Mouse (Mus musculus) hindbrain, embryonic 11.5 days (tissue): ENCODE results near the gene D17H6S53E. TPM values are rescaled to one million over a fixed set of nuclear protein-coding genes. Genes with fewer than 3 reads are reported as not detected.

Experiments
- ATAC-seq: fragments of 200-750 bp; cut with Nextera tagmentation; 2 replicates; pipeline ENCODE4 v1.8.0; 2017; ENCODE audit warnings: mild to moderate bottlenecking, moderate TSS enrichment, moderate library complexity; ENCODE audit not compliant: low FRiP score
- DNase-seq: peaks from one replicate; pipeline ENCODE4 v3.0.0-alpha.2; 2015; ENCODE audit warnings: low spot score
- H3K27ac ChIP-seq: fragments of 300-500 bp; sonication (generic); 2 replicates; pipeline ENCODE4 v1.5.1; 2014; ENCODE audit warnings: mild to moderate bottlenecking, low read depth, low read length
- H3K27me3 ChIP-seq: fragments of 300-500 bp; sonication (generic); 2 replicates; pipeline ENCODE4 v1.6.1; 2014; ENCODE audit warnings: mild to moderate bottlenecking, low read length, moderate library complexity, mixed read lengths; ENCODE audit not compliant: control insufficient read depth, insufficient read depth
- H3K36me3 ChIP-seq: fragments of 300-500 bp; sonication (generic); 2 replicates; pipeline ENCODE4 v1.6.1; 2014; ENCODE audit warnings: mild to moderate bottlenecking, low read length, moderate library complexity, mixed read lengths; ENCODE audit not compliant: control insufficient read depth, insufficient read depth
- H3K4me1 ChIP-seq: fragments of 300-500 bp; sonication (generic); replicated peaks from 2 replicates; pipeline ENCODE4 v1.6.1; 2014; ENCODE audit warnings: low read length, mixed read lengths; ENCODE audit not compliant: control insufficient read depth, insufficient read depth
- H3K4me2 ChIP-seq: fragments of 300-500 bp; sonication (generic); replicated peaks from 2 replicates; pipeline ENCODE4 v1.6.1; 2014; ENCODE audit warnings: mild to moderate bottlenecking, low read depth, low read length
- H3K4me3 ChIP-seq: fragments of 300-500 bp; sonication (generic); 2 replicates; pipeline ENCODE4 v1.5.1; 2014; ENCODE audit warnings: low read depth, low read length
- H3K9ac ChIP-seq: fragments of 300-500 bp; sonication (generic); 2 replicates; pipeline ENCODE4 v1.6.1; 2014; ENCODE audit warnings: low read depth, low read length
- H3K9me3 ChIP-seq: fragments of 300-500 bp; sonication (generic); 2 replicates; pipeline ENCODE4 v1.6.1; 2016; ENCODE audit warnings: low read length; ENCODE audit not compliant: control insufficient read depth
- WGBS: fragments of 180-500 bp; shearing (Covaris S2); extraction: QIAGEN DNeasy Blood & Tissue Kit; methylation state at CpG from one replicate; pipeline ENCODE4 v1.1.7; 2014; 5-methylcytosine and 5-hydroxymethylcytosine counted together
- polyA plus RNA-seq: library from polyadenylated mRNA; unstranded; fragments of >200 nt; fragmentation: Nextera tagmentation; extraction: Ambion mirVana; gene quantifications from 2 replicates; pipeline ENCODE4 v1.2.1, GENCODE M21; 2014

Gene D17H6S53E
- polyA plus RNA-seq = 8.4 and 9.2 TPM in 2 replicates

GRCm38 (mm10) chr17:35126206-35126611, at the start of gene D17H6S53E:
Gene D17H6S53E (plus strand): TSS chr17:35126373.
- ATAC-seq = peak; percentile 54; the same call in 1 of the 2 replicates
- peak within 1 kb of the TSS; percentile 90 for H3K9ac ChIP-seq
- H3K9me3 ChIP-seq = no peaks in the 10 kb centered on the region
- 0 out of 2 replicates have a peak, but pooled peaks cover 2% of the 10 kb centered on the region for H3K4me1 ChIP-seq
- H3K4me2 ChIP-seq = peak within 1 kb of the TSS; percentile 82
- peak; percentile 75 for DNase-seq
- H3K27me3 ChIP-seq = no peaks in the 10 kb centered on the region
- no peaks in the 10 kb centered on the region for H3K36me3 ChIP-seq
- peak within 1 kb of the TSS; percentile 75 for H3K27ac ChIP-seq
- peak within 1 kb of the TSS; percentile 60 for H3K4me3 ChIP-seq
- under 1% methylated on average over 36 of the region's 36 CpGs for WGBS

DNA sequence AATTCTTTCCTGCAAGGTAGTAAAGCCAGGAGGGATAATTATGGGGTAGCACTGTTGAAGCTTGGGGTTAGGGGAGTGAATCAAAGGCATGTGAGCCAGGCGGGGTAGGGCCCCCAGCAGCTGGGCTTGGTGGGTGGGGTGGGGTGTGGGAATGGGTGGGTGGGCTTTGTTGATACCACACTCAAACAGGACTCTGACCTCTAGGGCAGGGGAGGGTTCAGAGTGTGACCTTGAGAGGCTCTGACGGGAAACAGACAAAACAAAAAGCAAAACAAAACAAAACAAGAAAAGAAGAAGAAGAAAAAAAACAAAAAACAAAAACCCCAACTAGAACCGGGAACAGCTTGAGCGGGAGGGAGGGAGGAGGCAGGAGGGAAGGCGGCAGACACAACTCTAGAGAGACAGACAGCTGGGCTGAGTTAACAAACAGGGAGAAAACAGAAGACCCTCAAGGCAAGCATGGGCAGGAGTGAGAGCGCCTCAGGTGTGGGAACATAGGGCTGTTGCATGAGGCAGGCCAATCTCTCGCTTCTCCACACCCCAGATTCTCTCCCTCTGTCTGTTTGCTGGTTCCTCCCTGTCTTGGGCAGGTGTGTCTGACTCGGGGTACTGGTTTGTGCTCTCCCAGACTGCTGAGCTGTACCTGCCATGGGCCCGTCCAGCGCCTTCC, 49.5 kb upstream of the D17H6S53E start, which contains the start of gene Ly6g6e:
Ly6g6e (plus strand) TSS at position 396 of the 670 bp plus-strand sequence.
- Histone ChIP-seq H3K9me3 (no peaks in the 10 kb centered on the region), H3K4me2 (peak within 1 kb of the TSS; percentile 26), H3K27ac (no peak within 1 kb of the TSS), H3K9ac (peak within 1 kb of the TSS; percentile 25), H3K36me3 (no peaks in the 10 kb centered on the region), H3K27me3 (no peaks in the 10 kb centered on the region), H3K4me1 (0 out of 2 replicates have a peak, but pooled peaks cover 7% of the 10 kb centered on the region), H3K4me3 (no peak within 1 kb of the TSS; the same call in 1 of the 2 replicates)
- DNase-seq (no peak), ATAC-seq (no peak)
- WGBS = 30% methylated on average over 10 of the region's 10 CpGs

DNA sequence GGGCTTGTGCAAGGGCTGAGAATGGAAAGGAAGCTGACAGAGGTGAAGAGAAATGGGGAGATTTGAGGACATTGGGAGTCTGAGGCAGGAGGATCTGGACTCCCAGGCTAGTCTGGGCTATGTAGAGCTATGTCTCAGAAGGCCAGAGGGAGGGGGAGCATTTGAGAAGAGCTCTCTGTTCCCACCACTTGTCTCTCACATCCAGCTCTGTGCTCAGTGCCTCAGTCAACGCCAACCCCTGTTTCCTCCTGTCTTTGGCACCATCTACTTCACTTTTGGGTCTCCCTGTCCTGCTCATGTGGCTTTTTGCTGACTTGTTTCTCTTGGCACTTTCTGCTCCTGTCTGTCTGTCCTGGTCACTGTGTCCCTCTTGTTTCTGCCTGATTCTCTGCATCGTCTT, 48.9 kb upstream of the D17H6S53E start:
- 0 out of 2 replicates have a peak, but pooled peaks cover 7% of the 10 kb centered on the region for H3K4me1 ChIP-seq
- peak; percentile 22 for DNase-seq
- H3K36me3 ChIP-seq = no peaks in the 10 kb centered on the region
- peak overlapping the region; percentile 25 for H3K9ac ChIP-seq
- no peak overlapping the region for H3K27ac ChIP-seq
- H3K27me3 ChIP-seq = no peaks in the 10 kb centered on the region
- H3K4me2 ChIP-seq = peak overlapping the region; percentile 26
- H3K9me3 ChIP-seq = no peaks in the 10 kb centered on the region
- 37% methylated on average over 2 of the region's 2 CpGs for WGBS
- no peak for ATAC-seq
- H3K4me3 ChIP-seq = no peak overlapping the region; the same call in 1 of the 2 replicates

GRCm38 (mm10) chr17:35077786-35078233, 48.4 kb upstream of the D17H6S53E start, which contains the start of gene Ly6g6d:
Gene Ly6g6d (minus strand): TSS chr17:35078065.
- DNase-seq (peak; percentile 53), ATAC-seq (peak; percentile 33; the same call in 1 of the 2 replicates)
- H3K9me3 ChIP-seq = no peaks in the 10 kb centered on the region
- no peaks in the 10 kb centered on the region for H3K36me3 ChIP-seq
- no peaks in the 10 kb centered on the region for H3K27me3 ChIP-seq
- WGBS = 9% methylated on average over 14 of the region's 14 CpGs
- H3K4me3 ChIP-seq = no peak within 1 kb of the TSS; the same call in 1 of the 2 replicates
- 0 out of 2 replicates have a peak, but pooled peaks cover 7% of the 10 kb centered on the region for H3K4me1 ChIP-seq
- H3K9ac ChIP-seq = peak within 1 kb of the TSS; percentile 25
- peak within 1 kb of the TSS; percentile 26 for H3K4me2 ChIP-seq
- H3K27ac ChIP-seq = no peak within 1 kb of the TSS

DNA sequence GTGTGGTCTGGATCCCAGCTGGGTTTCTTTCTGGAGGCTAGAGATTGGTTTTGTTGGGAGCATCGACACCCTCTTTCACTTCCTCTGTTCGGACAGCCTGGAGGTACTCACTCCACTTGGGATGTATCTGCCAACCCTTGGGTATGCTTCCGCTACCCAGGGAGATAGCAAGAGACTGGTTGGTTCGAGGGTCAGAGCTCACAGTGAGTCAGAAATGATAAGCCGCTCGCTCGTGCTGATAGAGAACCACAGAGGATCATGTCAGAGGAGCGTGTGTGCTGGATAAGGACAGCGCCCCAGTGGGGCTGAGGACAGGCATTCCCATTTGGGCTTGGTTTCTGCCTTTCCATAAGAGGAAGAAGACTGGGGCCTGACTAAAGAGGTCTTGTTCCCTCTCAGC, 46.4 kb upstream of the D17H6S53E start:
- Histone ChIP-seq H3K27me3 (no peaks in the 10 kb centered on the region), H3K4me2 (no peak overlapping the region), H3K4me1 (0 out of 2 replicates have a peak, but pooled peaks cover 7% of the 10 kb centered on the region), H3K36me3 (no peaks in the 10 kb centered on the region), H3K4me3 (no peak overlapping the region), H3K27ac (no peak overlapping the region), H3K9ac (0 out of 2 replicates have a peak overlapping the region, but pooled peaks have one; percentile 21), H3K9me3 (no peaks in the 10 kb centered on the region)
- no peak for DNase-seq
- ATAC-seq = no peak
- 74% methylated on average over 9 of the region's 9 CpGs for WGBS

DNA sequence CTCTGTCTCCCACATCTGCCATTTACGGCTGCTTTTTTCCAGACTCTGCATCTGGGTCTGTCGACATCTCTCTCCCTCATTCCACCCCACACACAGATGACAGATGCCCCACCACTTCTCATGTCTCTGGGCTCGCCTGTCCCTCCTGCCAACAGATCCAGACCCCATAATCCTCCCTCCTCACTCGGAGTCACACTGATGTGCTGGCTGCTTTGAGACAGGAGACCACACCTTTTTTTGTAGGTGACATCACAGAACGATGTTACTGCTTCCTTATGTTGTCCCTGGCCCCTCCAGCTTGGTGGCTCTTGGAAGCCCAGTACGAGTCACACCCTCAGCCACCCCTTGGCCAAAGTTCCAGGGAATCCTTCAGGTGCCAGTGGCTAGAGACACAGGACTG, 45.9 kb upstream of the D17H6S53E start:
- Histone ChIP-seq H3K27me3 (no peaks in the 10 kb centered on the region), H3K9me3 (no peaks in the 10 kb centered on the region), H3K27ac (no peak overlapping the region), H3K4me3 (no peak overlapping the region), H3K4me2 (no peak overlapping the region), H3K9ac (0 out of 2 replicates have a peak overlapping the region, but pooled peaks have one; percentile 21), H3K36me3 (no peaks in the 10 kb centered on the region), H3K4me1 (0 out of 2 replicates have a peak, but pooled peaks cover 7% of the 10 kb centered on the region)
- DNase-seq = no peak
- no peak for ATAC-seq
- 71% methylated on average over 6 of the region's 6 CpGs for WGBS

DNA sequence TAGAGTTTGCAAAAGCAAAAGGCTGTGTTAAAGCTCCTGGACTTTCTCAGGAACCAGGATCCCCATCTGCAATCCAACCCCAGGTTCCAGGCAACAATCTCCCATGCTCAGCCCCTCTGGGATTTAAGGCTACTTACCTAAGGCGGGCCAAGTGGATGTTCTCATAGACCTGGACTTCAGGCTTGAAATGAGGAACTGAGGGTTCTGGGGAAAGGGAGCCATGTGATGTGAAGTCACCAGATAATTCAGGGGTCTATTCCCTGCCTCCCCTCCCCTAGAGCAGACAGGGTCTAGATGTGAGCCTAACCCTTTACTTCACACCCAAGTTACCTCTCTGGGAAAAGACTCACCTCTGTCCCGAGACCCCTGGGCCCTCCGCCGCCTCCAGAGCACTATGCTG, 45.5 kb upstream of the D17H6S53E start:
- Histone ChIP-seq H3K36me3 (no peaks in the 10 kb centered on the region), H3K27me3 (no peaks in the 10 kb centered on the region), H3K4me2 (no peak overlapping the region), H3K9ac (no peak overlapping the region), H3K4me3 (no peak overlapping the region), H3K4me1 (0 out of 2 replicates have a peak, but pooled peaks cover 7% of the 10 kb centered on the region), H3K27ac (no peak overlapping the region), H3K9me3 (no peaks in the 10 kb centered on the region)
- ATAC-seq (no peak), DNase-seq (no peak)
- 62% methylated on average over 4 of the region's 4 CpGs for WGBS

DNA sequence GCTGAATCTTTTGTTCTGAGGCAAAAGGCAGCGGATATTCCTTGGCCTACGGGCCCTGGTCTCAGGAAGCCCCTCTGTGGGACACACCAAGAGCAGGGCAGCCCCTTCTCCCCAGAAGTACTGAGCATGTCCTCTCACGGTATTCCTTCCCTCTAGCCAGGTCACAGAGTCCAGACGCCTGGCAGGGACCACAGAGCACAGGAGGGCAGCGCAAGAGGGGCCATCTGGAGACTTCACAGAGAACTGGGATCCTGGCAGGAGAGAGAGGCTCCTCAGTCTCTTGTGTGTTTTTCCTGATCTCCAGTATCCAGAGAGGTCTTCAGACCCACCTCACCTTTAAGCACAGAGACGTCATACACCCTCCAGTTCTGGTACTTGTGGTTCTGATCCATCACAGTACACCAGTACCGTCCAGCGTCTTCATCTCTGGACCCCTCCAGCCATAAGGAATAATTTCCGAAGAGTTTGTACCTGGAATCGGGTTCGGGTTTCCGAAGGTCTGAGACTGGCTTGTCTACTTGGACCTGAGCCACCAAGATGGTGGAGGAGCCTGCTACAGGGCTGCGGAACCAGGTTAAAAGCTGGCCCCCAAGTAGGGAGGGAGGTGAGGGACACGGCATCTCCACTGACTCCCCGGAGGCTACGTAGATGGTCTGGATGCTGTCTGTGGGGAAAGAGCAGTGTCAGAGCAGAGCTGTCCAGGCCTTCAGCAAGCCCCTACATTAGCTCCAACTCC, 43.2 kb upstream of the D17H6S53E start:
- Histone ChIP-seq H3K4me3 (no peak overlapping the region), H3K9ac (no peak overlapping the region), H3K36me3 (no peaks in the 10 kb centered on the region), H3K4me2 (no peak overlapping the region), H3K27me3 (no peaks in the 10 kb centered on the region), H3K4me1 (0 out of 2 replicates have a peak, but pooled peaks cover 2% of the 10 kb centered on the region), H3K27ac (no peak overlapping the region), H3K9me3 (no peaks in the 10 kb centered on the region)
- 86% methylated on average over 16 of the region's 16 CpGs for WGBS
- DNase-seq (no peak), ATAC-seq (no peak)
